8 mouse cellular contexts compared by ENCODE assay signal in genomic region chr2:79149012-79149698, GRCm38 (mm10).
DNase-seq lines count a peak whose midpoint lies in the region; ATAC-seq lines count a peak whose summit lies in the region.

No protein-coding gene starts in this region.

- no peaks in the 10 kb centered on the region for H3K9me3 ChIP-seq in stomach, embryonic 16.5 days (replicated peaks; ENCODE audit: control insufficient read depth, low read length)
- no peaks in the 10 kb centered on the region for H3K9me3 ChIP-seq in liver, embryonic 12.5 days (replicated peaks)
- no peaks in the 10 kb centered on the region for H3K9me3 ChIP-seq in heart, embryonic 11.5 days (replicated peaks; ENCODE audit: control insufficient read depth, low read length)

- H3K4me3 ChIP-seq in stomach, embryonic 16.5 days (replicated peaks; ENCODE audit: low read length): no peak overlapping the region
- no peak overlapping the region for H3K4me3 ChIP-seq in liver, embryonic 12.5 days
- no peak overlapping the region for H3K4me3 ChIP-seq in heart, embryonic 11.5 days (ENCODE audit: low read depth, low read length)

- no peak overlapping the region for H3K9ac ChIP-seq in stomach, embryonic 16.5 days (ENCODE audit: low read length)
- no peak overlapping the region for H3K9ac ChIP-seq in liver, embryonic 12.5 days
- H3K9ac ChIP-seq in heart, embryonic 11.5 days (ENCODE audit: low read depth, low read length): no peak overlapping the region

- no peak overlapping the region for H3K27ac ChIP-seq in stomach, embryonic 16.5 days (ENCODE audit: low read length)
- H3K27ac ChIP-seq in liver, embryonic 12.5 days: no peak overlapping the region
- H3K27ac ChIP-seq in heart, embryonic 11.5 days (ENCODE audit: low read depth, low read length): no peak overlapping the region

- 55% methylated on average over 3 of the region's 3 CpGs for WGBS in stomach, embryonic 16.5 days
- 65% methylated on average over 3 of the region's 3 CpGs for WGBS in liver, embryonic 12.5 days (ENCODE audit: insufficient replicate concordance)
- 50% methylated on average over 3 of the region's 3 CpGs for WGBS in heart, embryonic 11.5 days (ENCODE audit: insufficient replicate concordance)

- H3K27me3 ChIP-seq in stomach, embryonic 16.5 days (ENCODE audit: control insufficient read depth, insufficient read depth, low read length): no peaks in the 10 kb centered on the region
- H3K27me3 ChIP-seq in liver, embryonic 12.5 days (replicated peaks): no peaks in the 10 kb centered on the region
- no peaks in the 10 kb centered on the region for H3K27me3 ChIP-seq in heart, embryonic 11.5 days (ENCODE audit: control insufficient read depth, insufficient read depth, low read length)

- no peak overlapping the region for H3K4me2 ChIP-seq in stomach, embryonic 16.5 days (ENCODE audit: low read depth, low read length)
- no peak overlapping the region for H3K4me2 ChIP-seq in liver, embryonic 12.5 days
- no peak overlapping the region for H3K4me2 ChIP-seq in heart, embryonic 11.5 days

- no peaks in the 10 kb centered on the region for H3K36me3 ChIP-seq in stomach, embryonic 16.5 days (ENCODE audit: control insufficient read depth, insufficient read depth, low read length)
- no peaks in the 10 kb centered on the region for H3K36me3 ChIP-seq in liver, embryonic 12.5 days
- no peaks in the 10 kb centered on the region for H3K36me3 ChIP-seq in heart, embryonic 11.5 days (ENCODE audit: control insufficient read depth, insufficient read depth, low read length)

- ATAC-seq in stomach, embryonic 16.5 days (ENCODE audit: insufficient read depth, low FRiP score): 0 out of 2 replicates have a peak, but pooled peaks have one; percentile 33
- no peak for ATAC-seq in liver, embryonic 12.5 days
- no peak for ATAC-seq in heart, embryonic 11.5 days (replicated peaks; ENCODE audit: insufficient number of reproducible peaks, low FRiP score, low TSS enrichment)

- H3K4me1 ChIP-seq in stomach, embryonic 16.5 days (ENCODE audit: control insufficient read depth, insufficient read depth, low read length): peaks cover 5% of the 10 kb centered on the region; the same call in 1 of the 2 replicates
- no peaks in the 10 kb centered on the region for H3K4me1 ChIP-seq in liver, embryonic 12.5 days
- no peaks in the 10 kb centered on the region for H3K4me1 ChIP-seq in heart, embryonic 11.5 days (ENCODE audit: control insufficient read depth, insufficient read depth, low read length)

- peak; percentile 67 to 75 for DNase-seq in adrenal gland, adult (ENCODE audit: inconsistent age in 2 of 2, low spot score in 1 of 2)
- no peak for DNase-seq in adrenal gland, postnatal 4 days (ENCODE audit: low spot score in 2 of 2)
- DNase-seq in right cerebral cortex, adult 18-20 months: peak; percentile 42
- no peak for DNase-seq in right cerebral cortex, postnatal 4 days
- peak; percentile 50 for DNase-seq in kidney, postnatal 14 days

Comparison
In these comparisons a context has a peak if more than half of its experiments do, and no peak if none do; other contexts are left out.
1. DNase-seq: peak in adrenal gland, adult (2 of 2), right cerebral cortex, adult 18-20 months (single experiment) and kidney, postnatal 14 days (single experiment); none in adrenal gland, postnatal 4 days (0 of 2) and right cerebral cortex, postnatal 4 days (single experiment).